10 mouse cellular contexts compared by ENCODE assay signal in genomic region chr6:32167725-32168124, GRCm38 (mm10).
DNase-seq lines count a peak whose midpoint lies in the region; ATAC-seq and TF ChIP-seq lines count a peak whose summit lies in the region.
"Had no signal": no experiment of that assay in that cellular context is flagged by ENCODE, and none has a peak within 500 bp of the region (broad histone marks: within the 10 kb centered on the region; RNA-seq: fewer than 3 reads in every experiment).

No protein-coding gene starts in this region.

- TF ChIP-seq CTCF in gastrocnemius, adult 2 months (IDR thresholded peaks at IDR 0.05): no peak
- TF ChIP-seq CTCF in lung, adult 2 months (IDR thresholded peaks at IDR 0.05; ENCODE audit: insufficient read depth, low read length): no peak

- no peak overlapping the region for H3K9ac ChIP-seq in midbrain, embryonic 11.5 days (ENCODE audit: low read length)
- no peak overlapping the region for H3K9ac ChIP-seq in midbrain, embryonic 15.5 days

- H3K4me1 ChIP-seq in lung, adult 2 months (ENCODE audit: control insufficient read depth, insufficient read depth, low read length): no peaks in the 10 kb centered on the region
- no peaks in the 10 kb centered on the region for H3K4me1 ChIP-seq in midbrain, embryonic 11.5 days (ENCODE audit: control insufficient read depth, insufficient read depth, low read length)
- H3K4me1 ChIP-seq in midbrain, embryonic 15.5 days: no peaks in the 10 kb centered on the region

- H3K4me3 ChIP-seq in gastrocnemius, adult 2 months: no peak overlapping the region
- H3K4me3 ChIP-seq in lung, adult 2 months (replicated peaks; ENCODE audit: extremely low read depth, low read depth, low read length): no peak overlapping the region
- no peak overlapping the region for H3K4me3 ChIP-seq in midbrain, embryonic 11.5 days (ENCODE audit: low read depth, low read length)
- H3K4me3 ChIP-seq in midbrain, embryonic 15.5 days: no peak overlapping the region

- no peaks in the 10 kb centered on the region for H3K9me3 ChIP-seq in midbrain, embryonic 11.5 days (ENCODE audit: control insufficient read depth, low read length)
- H3K9me3 ChIP-seq in midbrain, embryonic 15.5 days: no peaks in the 10 kb centered on the region

- intact Hi-C loops in gastrocnemius, adult 2 months (cut with DNase I): no loop called here

- no peak overlapping the region for H3K4me2 ChIP-seq in midbrain, embryonic 11.5 days
- no peak overlapping the region for H3K4me2 ChIP-seq in midbrain, embryonic 15.5 days

- DNase-seq in gastrocnemius, adult 2 months: peak; percentile 27
- no peak for DNase-seq in gastrocnemius, adult 8-10 months (ENCODE audit: low spot score in 2 of 2)
- peak; percentile 87 for DNase-seq in Muller cell, postnatal 12 days (ENCODE audit: inconsistent ontology term)
- peak; percentile 30 to 45 for DNase-seq in cerebellum, postnatal 25 days
- peak; percentile 13 for DNase-seq in lung, adult 2 months
- no peak for DNase-seq in midbrain, embryonic 11.5 days (ENCODE audit: low spot score, missing footprints)
- no peak for DNase-seq in right cerebral cortex, postnatal 14 days
- DNase-seq: thymus, adult 2 months had no signal

- H3K27me3 ChIP-seq in midbrain, embryonic 11.5 days (ENCODE audit: control insufficient read depth, insufficient read depth, low read length): no peaks in the 10 kb centered on the region
- no peaks in the 10 kb centered on the region for H3K27me3 ChIP-seq in midbrain, embryonic 15.5 days (replicated peaks)

- 36% methylated on average over 1 of the region's 1 CpGs for WGBS in lung, adult 2 months
- 76% methylated on average over 1 of the region's 1 CpGs for WGBS in midbrain, embryonic 11.5 days
- 76% methylated on average over 1 of the region's 1 CpGs for WGBS in midbrain, embryonic 15.5 days

- TF ChIP-seq POLR2A in lung, adult 2 months (IDR thresholded peaks at IDR 0.05; ENCODE audit: borderline replicate concordance, extremely low read depth, low read depth, low read length): no peak

- ATAC-seq in midbrain, embryonic 11.5 days (ENCODE audit: low FRiP score): no peak
- ATAC-seq in midbrain, embryonic 15.5 days (replicated peaks): no peak

- no peak overlapping the region for H3K27ac ChIP-seq in gastrocnemius, adult 2 months
- H3K27ac ChIP-seq in midbrain, embryonic 11.5 days (ENCODE audit: low read depth, low read length): no peak overlapping the region
- no peak overlapping the region for H3K27ac ChIP-seq in midbrain, embryonic 15.5 days
- H3K27ac ChIP-seq: macrophage had no signal

- H3K36me3 ChIP-seq in midbrain, embryonic 11.5 days (ENCODE audit: control insufficient read depth, insufficient read depth, low read length): no peaks in the 10 kb centered on the region
- H3K36me3 ChIP-seq in midbrain, embryonic 15.5 days (replicated peaks): no peaks in the 10 kb centered on the region; the same call in 1 of the 2 replicates

Comparison
In these comparisons a context has a peak if more than half of its experiments do, and no peak if none do; other contexts are left out.
1. DNase-seq: peak in gastrocnemius, adult 2 months (single experiment), Muller cell, postnatal 12 days (single experiment), cerebellum, postnatal 25 days (2 of 2) and lung, adult 2 months (single experiment); none in gastrocnemius, adult 8-10 months (0 of 2), midbrain, embryonic 11.5 days (single experiment) and right cerebral cortex, postnatal 14 days (single experiment).